ENCODE assay signal across 6 mouse cellular contexts in genomic region chr7:121595496-121595895, GRCm38 (mm10).
"Had no signal": no experiment of that assay in that cellular context is flagged by ENCODE, and none has a peak within 500 bp of the region (broad histone marks: within the 10 kb centered on the region; RNA-seq: fewer than 3 reads in every experiment).

No protein-coding gene starts in this region.

- DNase-seq: kidney, adult 2 months; kidney, postnatal 14 days; left cerebral cortex, postnatal 4 days; lung, postnatal 14 days; right cerebral cortex, postnatal 14 days; thymus, postnatal 14 days had no signal
